Mouse (Mus musculus) kidney, embryonic 14.5 days (tissue): ENCODE measurements at regions not wholly inside any gene's neighbourhood (a gene's known extent, or its start where the extent isn't known, plus 50 kb on each side); places are given as distances from the start of the nearest gene placed in this dataset.

Experiments used
- ATAC-seq: fragments of 200-750 bp; cut with Nextera tagmentation; 2 replicates; pipeline ENCODE4 v1.8.0; 2017; ENCODE audit warnings: moderate number of reproducible peaks, mild to moderate bottlenecking, moderate TSS enrichment, moderate library complexity; ENCODE audit not compliant: low FRiP score, low TSS enrichment
- H3K27ac ChIP-seq: fragments of 300-500 bp; sonication (generic); 2 replicates; pipeline ENCODE4 v1.5.1; 2014; ENCODE audit warnings: low read depth, mild to moderate bottlenecking, low read length, moderate library complexity, mixed read lengths
- H3K27me3 ChIP-seq: fragments of 300-500 bp; sonication (generic); 2 replicates; pipeline ENCODE4 v1.6.1; 2014; ENCODE audit warnings: mild to moderate bottlenecking, low read length; ENCODE audit not compliant: control insufficient read depth, insufficient read depth
- H3K36me3 ChIP-seq: fragments of 300-500 bp; sonication (generic); 2 replicates; pipeline ENCODE4 v1.6.1; 2014; ENCODE audit warnings: low read length, mixed read lengths; ENCODE audit not compliant: control insufficient read depth, insufficient read depth
- H3K4me1 ChIP-seq: fragments of 300-500 bp; sonication (generic); 2 replicates; pipeline ENCODE4 v1.6.1; 2014; ENCODE audit warnings: low read length, mixed read lengths; ENCODE audit not compliant: control insufficient read depth, insufficient read depth
- H3K4me2 ChIP-seq: fragments of 300-500 bp; sonication (generic); replicated peaks from 2 replicates; pipeline ENCODE4 v1.6.1; 2014; ENCODE audit warnings: low read depth, mild to moderate bottlenecking, low read length
- H3K4me3 ChIP-seq: fragments of 300-500 bp; sonication (generic); 2 replicates; pipeline ENCODE4 v1.5.1; 2014; ENCODE audit warnings: mild to moderate bottlenecking, low read length
- H3K9ac ChIP-seq: fragments of 300-500 bp; sonication (generic); 2 replicates; pipeline ENCODE4 v1.6.1; 2014; ENCODE audit warnings: low read depth, mild to moderate bottlenecking, low read length, moderate library complexity
- H3K9me3 ChIP-seq: fragments of 300-500 bp; sonication (generic); 2 replicates; pipeline ENCODE4 v1.6.1; 2016; ENCODE audit warnings: low read length; ENCODE audit not compliant: control insufficient read depth
- whole genome bisulfite sequencing: fragments of 180-500 bp; shearing (Covaris S2); extraction: QIAGEN DNeasy Blood & Tissue Kit; methylation state at CpG from one replicate; pipeline ENCODE4 v1.1.7; 2014; 5-methylcytosine and 5-hydroxymethylcytosine counted together

DNA sequence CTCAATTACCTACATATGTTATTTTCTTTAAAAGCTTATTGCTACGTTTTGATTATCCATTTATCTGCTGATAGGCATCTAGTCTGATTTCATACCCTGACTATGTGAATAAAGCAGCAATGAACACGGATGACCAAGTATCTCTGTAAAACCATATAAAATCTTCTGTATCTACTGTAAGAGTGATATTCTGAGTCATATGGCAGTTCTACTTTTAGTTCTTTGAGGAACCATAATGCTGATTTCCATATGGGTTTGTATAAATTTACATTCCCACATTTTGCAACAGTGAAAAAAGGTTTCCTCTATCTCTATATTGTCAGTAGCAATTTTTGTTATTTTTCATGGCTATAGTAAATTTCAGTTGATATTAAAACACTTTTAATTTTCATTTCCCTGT, 280.6 kb downstream of the Fsip2 start:
- Histone ChIP-seq H3K4me3 (no peak overlapping the region), H3K9me3 (no peaks in the 10 kb centered on the region), H3K9ac (no peak overlapping the region), H3K4me1 (no peaks in the 10 kb centered on the region), H3K27me3 (no peaks in the 10 kb centered on the region), H3K27ac (no peak overlapping the region), H3K36me3 (no peaks in the 10 kb centered on the region), H3K4me2 (no peak overlapping the region)
- WGBS = 77% methylated on average over 2 of the region's 2 CpGs
- ATAC-seq = no peak

GRCm38 (mm10) chr2:83226198-83226597, 282.8 kb downstream of the Fsip2 start:
- Histone ChIP-seq H3K27ac (no peak overlapping the region), H3K4me2 (no peak overlapping the region), H3K9ac (no peak overlapping the region), H3K27me3 (no peaks in the 10 kb centered on the region), H3K9me3 (no peaks in the 10 kb centered on the region), H3K4me3 (no peak overlapping the region), H3K4me1 (no peaks in the 10 kb centered on the region), H3K36me3 (no peaks in the 10 kb centered on the region)
- ATAC-seq = no peak
- 84% methylated on average over 5 of the region's 5 CpGs for WGBS

DNA sequence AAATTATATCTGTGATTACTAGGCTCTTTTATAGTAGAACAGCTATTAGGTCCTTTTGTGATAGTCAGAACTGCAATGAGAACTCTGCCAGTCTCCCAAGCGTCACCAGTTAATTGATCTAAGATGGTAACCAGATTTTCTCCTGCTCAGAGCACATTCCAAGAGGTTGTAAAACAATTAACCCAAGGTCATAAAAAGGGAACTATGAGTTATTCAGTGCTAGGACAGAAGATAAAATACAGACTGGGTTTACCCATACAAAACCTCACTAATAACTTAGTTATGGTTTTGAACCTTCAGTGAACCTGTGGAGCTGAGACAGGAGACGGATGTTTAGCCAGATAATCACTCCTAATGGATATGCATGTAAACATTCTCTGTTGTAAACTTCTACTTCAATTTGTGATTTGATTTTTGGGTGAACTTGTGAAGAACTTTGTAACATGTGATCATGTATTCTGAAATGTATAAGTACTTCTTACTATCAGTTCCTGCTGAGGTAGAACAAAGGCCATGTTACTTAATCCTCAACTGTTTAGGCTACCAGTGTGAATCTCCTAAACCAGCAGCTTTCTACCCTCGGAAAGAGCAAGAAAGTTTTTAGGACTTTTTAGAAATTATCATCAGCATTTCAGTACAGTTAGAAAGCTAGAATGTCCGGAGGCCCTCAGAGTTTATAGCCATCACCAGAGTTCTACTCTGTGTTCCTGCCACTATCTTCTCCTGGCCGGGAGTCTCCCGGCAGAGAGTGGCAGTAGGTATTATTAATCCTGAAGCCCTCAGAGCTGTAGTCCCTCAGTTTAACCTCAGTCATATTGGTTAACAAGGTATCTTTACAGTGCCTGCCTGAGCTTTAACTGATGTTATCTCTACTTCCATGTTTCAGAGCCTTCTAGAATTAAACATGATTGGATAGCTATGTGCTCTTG, 308.0 kb downstream of the Fsip2 start:
- H3K36me3 ChIP-seq = no peaks in the 10 kb centered on the region
- H3K27ac ChIP-seq = no peak overlapping the region
- no peak overlapping the region for H3K4me2 ChIP-seq
- no peak overlapping the region for H3K4me3 ChIP-seq
- no peaks in the 10 kb centered on the region for H3K27me3 ChIP-seq
- H3K4me1 ChIP-seq = no peaks in the 10 kb centered on the region
- no peaks in the 10 kb centered on the region for H3K9me3 ChIP-seq
- no peak for ATAC-seq
- 48% methylated on average over 6 of the region's 6 CpGs for WGBS
- no peak overlapping the region for H3K9ac ChIP-seq

GRCm38 (mm10) chr2:83256811-83257321, 313.4 kb downstream of the Fsip2 start:
- Histone ChIP-seq H3K27ac (no peak overlapping the region), H3K36me3 (no peaks in the 10 kb centered on the region), H3K9ac (no peak overlapping the region), H3K4me1 (no peaks in the 10 kb centered on the region), H3K4me3 (no peak overlapping the region), H3K9me3 (no peaks in the 10 kb centered on the region), H3K4me2 (no peak overlapping the region), H3K27me3 (no peaks in the 10 kb centered on the region)
- 81% methylated on average over 2 of the region's 2 CpGs for WGBS
- no peak for ATAC-seq

DNA sequence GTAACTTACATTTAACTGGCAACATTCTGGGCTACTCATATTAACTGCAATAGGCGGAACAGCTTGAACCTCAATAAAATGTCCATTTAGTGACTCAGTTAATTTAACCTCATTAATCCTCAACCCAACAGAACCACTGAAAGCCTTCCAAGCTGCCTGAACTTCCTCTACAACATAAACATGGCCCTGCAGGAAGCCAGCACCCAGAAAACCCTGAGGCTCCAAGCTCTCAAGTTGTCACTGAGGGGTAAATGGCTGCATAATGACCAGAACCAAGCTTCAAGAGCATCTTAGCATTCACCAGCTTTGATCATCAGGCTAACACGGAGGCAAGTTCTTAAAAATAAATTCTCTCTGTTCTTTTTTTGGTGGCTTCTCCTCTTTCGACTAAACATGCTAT, 315.2 kb downstream of the Fsip2 start:
- no peak overlapping the region for H3K4me3 ChIP-seq
- 73% methylated on average over 3 of the region's 3 CpGs for WGBS
- H3K9me3 ChIP-seq = no peaks in the 10 kb centered on the region
- no peaks in the 10 kb centered on the region for H3K36me3 ChIP-seq
- H3K4me2 ChIP-seq = no peak overlapping the region
- no peaks in the 10 kb centered on the region for H3K27me3 ChIP-seq
- no peaks in the 10 kb centered on the region for H3K4me1 ChIP-seq
- H3K9ac ChIP-seq = no peak overlapping the region
- ATAC-seq = no peak
- H3K27ac ChIP-seq = no peak overlapping the region

DNA sequence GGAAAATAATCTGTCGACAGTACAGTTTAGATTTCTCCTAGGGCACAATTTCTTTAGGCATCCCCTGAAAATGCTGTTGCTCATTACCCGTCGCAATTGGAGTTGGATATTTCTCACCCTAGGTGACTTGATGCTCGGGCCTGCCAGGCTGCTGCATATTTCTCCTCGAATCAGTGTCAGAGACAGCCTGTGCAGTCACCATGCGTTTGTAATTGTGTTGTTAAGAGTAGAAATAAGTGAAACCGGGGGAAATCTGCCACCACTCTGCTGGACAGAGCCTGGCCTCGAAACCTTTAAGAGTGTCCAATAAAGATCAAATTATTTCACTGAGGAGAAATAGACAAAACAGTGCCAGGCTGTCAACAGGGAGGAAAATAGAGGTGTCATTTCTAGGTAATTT, 340.7 kb upstream of the Zc3h15 start:
- Histone ChIP-seq H3K4me2 (no peak overlapping the region), H3K9ac (no peak overlapping the region), H3K4me1 (no peaks in the 10 kb centered on the region), H3K36me3 (no peaks in the 10 kb centered on the region), H3K27me3 (no peaks in the 10 kb centered on the region), H3K9me3 (no peaks in the 10 kb centered on the region), H3K27ac (no peak overlapping the region), H3K4me3 (no peak overlapping the region)
- WGBS = 65% methylated on average over 8 of the region's 8 CpGs
- ATAC-seq = no peak

- ATAC-seq = no peak
- Histone ChIP-seq H3K27ac (no peak overlapping the region), H3K4me3 (no peak overlapping the region), H3K9me3 (no peaks in the 10 kb centered on the region), H3K4me1 (no peaks in the 10 kb centered on the region), H3K27me3 (no peaks in the 10 kb centered on the region), H3K36me3 (no peaks in the 10 kb centered on the region), H3K9ac (no peak overlapping the region), H3K4me2 (no peak overlapping the region)
- WGBS = 48% methylated on average over 5 of the region's 5 CpGs
Measured at GRCm38 (mm10) chr2:83332056-83332769, 312.0 kb upstream of the Zc3h15 start.

DNA sequence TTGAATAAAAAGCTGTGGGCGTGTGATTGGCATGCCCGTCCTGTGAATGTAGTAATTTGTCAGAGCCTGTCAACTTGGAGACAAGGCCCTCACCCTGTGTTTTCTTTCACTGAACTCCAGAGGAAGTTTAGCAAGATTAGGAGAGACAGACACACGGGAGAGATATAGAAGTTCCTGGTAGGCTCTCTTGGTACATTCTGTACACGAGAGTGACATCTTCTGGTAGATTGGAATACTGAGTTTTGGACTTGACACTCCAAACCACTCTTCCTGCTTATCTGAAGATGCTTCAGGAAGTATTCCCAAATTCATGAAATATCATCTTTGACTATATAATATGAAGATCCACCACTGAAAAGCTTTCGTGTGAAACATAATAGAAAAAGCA, 311.5 kb upstream of the Zc3h15 start:
- WGBS = 24% methylated on average over 5 of the region's 5 CpGs
- H3K4me1 ChIP-seq = no peaks in the 10 kb centered on the region
- no peak overlapping the region for H3K4me2 ChIP-seq
- H3K4me3 ChIP-seq = no peak overlapping the region
- peak; percentile 62; the same call in 1 of the 2 replicates for ATAC-seq
- H3K27ac ChIP-seq = no peak overlapping the region
- no peak overlapping the region for H3K9ac ChIP-seq
- no peaks in the 10 kb centered on the region for H3K9me3 ChIP-seq
- no peaks in the 10 kb centered on the region for H3K36me3 ChIP-seq
- H3K27me3 ChIP-seq = no peaks in the 10 kb centered on the region

- H3K27ac ChIP-seq = no peak overlapping the region
- WGBS = 32% methylated on average over 4 of the region's 4 CpGs
Measured at GRCm38 (mm10) chr2:83337364-83337763, 306.9 kb upstream of the Zc3h15 start.

More at GRCm38 (mm10) chr2:83337364-83337763, 306.9 kb upstream of the Zc3h15 start:
- H3K4me2 ChIP-seq = no peak overlapping the region
- no peaks in the 10 kb centered on the region for H3K9me3 ChIP-seq
- no peak overlapping the region for H3K9ac ChIP-seq
- no peaks in the 10 kb centered on the region for H3K4me1 ChIP-seq
- H3K27me3 ChIP-seq = no peaks in the 10 kb centered on the region
- H3K4me3 ChIP-seq = no peak overlapping the region
- no peak for ATAC-seq
- H3K36me3 ChIP-seq = no peaks in the 10 kb centered on the region
